Mouse (Mus musculus): ENCODE results near the gene Pkmyt1. TPM values are rescaled to one million over a fixed set of nuclear protein-coding genes. Genes with fewer than 3 reads are reported as not detected.

Pkmyt1 gene
- polyA plus RNA-seq, 1 experiment from 2014 or later = 55.9 TPM

GRCm38 (mm10) chr17:23682530-23682929 is 43.6 kb upstream of the Pkmyt1 start:
- Histone ChIP-seq H3K27me3 (ENCODE audit: control insufficient read depth, insufficient read depth, low read length) (peaks cover 22% of the 10 kb centered on the region), H3K4me1 (ENCODE audit: control insufficient read depth, insufficient read depth, low read length) (peaks cover 10% of the 10 kb centered on the region), H3K4me3 (ENCODE audit: low read depth, low read length) (no peak overlapping the region), H3K9ac (replicated peaks; ENCODE audit: low read depth, low read length) (no peak overlapping the region), H3K4me2 (replicated peaks; ENCODE audit: low read depth, low read length) (no peak overlapping the region), H3K36me3 (ENCODE audit: control insufficient read depth, insufficient read depth, low read length) (no peaks in the 10 kb centered on the region; the same call in 1 of the 2 replicates), H3K9me3 (ENCODE audit: control insufficient read depth, low read depth, low read length) (no peaks in the 10 kb centered on the region), H3K27ac (ENCODE audit: low read length) (no peak overlapping the region)
- 66% methylated on average over 3 of the region's 3 CpGs for WGBS
- no peak for ATAC-seq (ENCODE audit: insufficient number of reproducible peaks, insufficient read depth, low FRiP score, low read depth)

GRCm38 (mm10) chr17:23683226-23683625 is 42.9 kb upstream of the Pkmyt1 start:
- whole genome bisulfite sequencing = 21% methylated on average over 15 of the region's 15 CpGs
- Histone ChIP-seq H3K36me3 (ENCODE audit: control insufficient read depth, insufficient read depth, low read length) (no peaks in the 10 kb centered on the region; the same call in 1 of the 2 replicates), H3K27me3 (ENCODE audit: control insufficient read depth, insufficient read depth, low read length) (peaks cover 22% of the 10 kb centered on the region), H3K27ac (ENCODE audit: low read length) (no peak overlapping the region), H3K9me3 (ENCODE audit: control insufficient read depth, low read depth, low read length) (no peaks in the 10 kb centered on the region), H3K4me1 (ENCODE audit: control insufficient read depth, insufficient read depth, low read length) (peaks cover 10% of the 10 kb centered on the region), H3K4me2 (replicated peaks; ENCODE audit: low read depth, low read length) (peak overlapping the region; percentile 20), H3K9ac (replicated peaks; ENCODE audit: low read depth, low read length) (no peak overlapping the region), H3K4me3 (ENCODE audit: low read depth, low read length) (no peak overlapping the region)
- no peak for ATAC-seq (ENCODE audit: insufficient number of reproducible peaks, insufficient read depth, low FRiP score, low read depth)

DNA sequence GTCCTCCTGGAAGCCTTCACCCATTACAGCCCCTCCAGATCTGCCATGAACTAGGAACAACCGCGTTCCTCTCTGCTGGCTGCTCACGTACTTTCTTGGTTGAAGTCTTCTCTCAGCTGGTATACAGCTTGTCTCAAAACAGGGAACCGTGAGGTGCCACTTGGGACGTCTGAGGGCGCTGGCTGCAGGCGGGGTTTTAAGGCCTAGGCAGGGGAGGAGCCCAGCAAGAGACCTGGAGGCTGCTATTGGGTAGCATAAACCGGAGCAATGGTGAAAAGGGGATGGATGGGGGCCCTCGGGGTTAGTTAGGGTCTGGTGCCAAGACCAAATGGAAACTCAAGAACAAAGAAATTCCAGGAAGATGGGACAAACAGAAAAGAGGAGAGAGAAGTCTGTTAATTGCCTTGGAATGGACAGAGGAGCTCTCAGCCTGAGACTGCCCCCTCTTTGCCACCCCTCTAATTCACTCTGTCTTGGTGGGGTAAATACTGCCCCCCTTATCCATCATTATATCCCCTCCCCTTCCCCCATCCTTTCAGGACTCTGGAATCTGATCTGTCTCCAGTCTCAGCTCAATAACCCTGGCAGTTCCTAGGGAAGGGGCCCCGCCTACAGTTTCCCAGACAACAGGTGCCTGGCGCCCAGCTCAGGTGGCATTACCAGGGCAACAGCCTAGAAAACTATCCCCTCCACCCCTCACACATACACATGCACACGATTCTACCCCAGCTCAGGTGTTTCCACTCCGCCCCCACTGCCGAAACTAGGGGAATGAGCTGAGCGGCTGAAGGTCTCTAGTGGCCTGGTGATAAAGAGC is 42.1 kb upstream of the Pkmyt1 start, which contains the start of gene Cldn9:
Gene Cldn9, minus strand, starts transcription at position 171 of the 817 bp plus-strand sequence.
- H3K4me2 ChIP-seq (replicated peaks; ENCODE audit: low read depth, low read length) = peak within 1 kb of the TSS; percentile 20
- WGBS = 27% methylated on average over 15 of the region's 15 CpGs
- peaks cover 10% of the 10 kb centered on the region for H3K4me1 ChIP-seq (ENCODE audit: control insufficient read depth, insufficient read depth, low read length)
- H3K9me3 ChIP-seq (ENCODE audit: control insufficient read depth, low read depth, low read length) = no peaks in the 10 kb centered on the region
- no peak within 1 kb of the TSS for H3K9ac ChIP-seq (replicated peaks; ENCODE audit: low read depth, low read length)
- H3K4me3 ChIP-seq (ENCODE audit: low read depth, low read length) = no peak within 1 kb of the TSS
- 0 out of 2 replicates have a peak within 1 kb of the TSS, but pooled peaks have one; percentile 10 for H3K27ac ChIP-seq (ENCODE audit: low read length)
- peaks cover 18% of the 10 kb centered on the region for H3K27me3 ChIP-seq (ENCODE audit: control insufficient read depth, insufficient read depth, low read length)
- no peaks in the 10 kb centered on the region; the same call in 1 of the 2 replicates for H3K36me3 ChIP-seq (ENCODE audit: control insufficient read depth, insufficient read depth, low read length)
- ATAC-seq (ENCODE audit: insufficient number of reproducible peaks, insufficient read depth, low FRiP score, low read depth) = peak; percentile 59; the same call in 1 of the 2 replicates

- 0 out of 2 replicates have a peak, but pooled peaks have one; percentile 43 for ATAC-seq (ENCODE audit: insufficient number of reproducible peaks, insufficient read depth, low FRiP score, low read depth)
- no peak overlapping the region for H3K9ac ChIP-seq (replicated peaks; ENCODE audit: low read depth, low read length)
- no peak overlapping the region for H3K27ac ChIP-seq (ENCODE audit: low read length)
- H3K4me3 ChIP-seq (ENCODE audit: low read depth, low read length) = no peak overlapping the region
- 0 out of 2 replicates have a peak, but pooled peaks cover 4% of the 10 kb centered on the region for H3K27me3 ChIP-seq (ENCODE audit: control insufficient read depth, insufficient read depth, low read length)
- no peaks in the 10 kb centered on the region for H3K4me1 ChIP-seq (ENCODE audit: control insufficient read depth, insufficient read depth, low read length)
- 50% methylated on average over 1 of the region's 1 CpGs for WGBS
- no peaks in the 10 kb centered on the region for H3K9me3 ChIP-seq (ENCODE audit: control insufficient read depth, low read depth, low read length)
- no peak overlapping the region for H3K4me2 ChIP-seq (replicated peaks; ENCODE audit: low read depth, low read length)
- no peaks in the 10 kb centered on the region for H3K36me3 ChIP-seq (ENCODE audit: control insufficient read depth, insufficient read depth, low read length)
Measured at GRCm38 (mm10) chr17:23694491-23694890, 31.6 kb upstream of the Pkmyt1 start.

- Histone ChIP-seq H3K9ac (replicated peaks; ENCODE audit: low read depth, low read length) (no peak overlapping the region), H3K9me3 (ENCODE audit: control insufficient read depth, low read depth, low read length) (no peaks in the 10 kb centered on the region), H3K27me3 (ENCODE audit: control insufficient read depth, insufficient read depth, low read length) (0 out of 2 replicates have a peak, but pooled peaks cover 4% of the 10 kb centered on the region), H3K27ac (ENCODE audit: low read length) (no peak overlapping the region), H3K4me3 (ENCODE audit: low read depth, low read length) (no peak overlapping the region), H3K4me2 (replicated peaks; ENCODE audit: low read depth, low read length) (no peak overlapping the region), H3K4me1 (ENCODE audit: control insufficient read depth, insufficient read depth, low read length) (no peaks in the 10 kb centered on the region), H3K36me3 (ENCODE audit: control insufficient read depth, insufficient read depth, low read length) (no peaks in the 10 kb centered on the region)
- 11% methylated on average over 3 of the region's 3 CpGs for WGBS
- peak; percentile 39; the same call in 1 of the 2 replicates for ATAC-seq (ENCODE audit: insufficient number of reproducible peaks, insufficient read depth, low FRiP score, low read depth)
Measured at GRCm38 (mm10) chr17:23695801-23696200, 30.3 kb upstream of the Pkmyt1 start.

GRCm38 (mm10) chr17:23699131-23700077 is 26.7 kb upstream of the Pkmyt1 start:
- no peaks in the 10 kb centered on the region for H3K4me1 ChIP-seq (ENCODE audit: control insufficient read depth, insufficient read depth, low read length)
- no peak for ATAC-seq (ENCODE audit: insufficient number of reproducible peaks, insufficient read depth, low FRiP score, low read depth)

DNA sequence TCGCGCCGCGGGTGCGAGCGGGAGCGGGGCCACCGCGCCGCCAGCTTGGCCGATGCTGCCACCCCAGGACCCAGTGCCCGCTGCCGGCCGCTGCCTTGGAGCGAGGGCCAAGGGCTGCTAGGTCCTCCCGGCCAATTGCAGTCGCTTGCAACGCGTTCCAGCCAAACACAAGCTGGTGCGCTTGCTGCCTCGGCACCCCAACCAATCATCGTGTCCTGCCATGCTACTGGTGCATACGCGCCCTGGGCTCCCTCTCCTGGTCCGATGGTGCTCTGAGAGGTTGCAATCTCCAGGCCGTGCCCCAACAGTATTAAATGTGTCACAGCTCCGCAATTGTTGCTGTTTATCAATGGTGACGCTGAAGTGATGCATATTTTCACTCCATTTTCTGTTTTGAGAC is 26.1 kb upstream of the Pkmyt1 start:
- 0 out of 2 replicates have a peak, but pooled peaks cover 4% of the 10 kb centered on the region for H3K27me3 ChIP-seq (ENCODE audit: control insufficient read depth, insufficient read depth, low read length)

More at GRCm38 (mm10) chr17:23699131-23700077, 26.7 kb upstream of the Pkmyt1 start:
- no peak overlapping the region for H3K27ac ChIP-seq (ENCODE audit: low read length)
- peak overlapping the region; percentile 36; the same call in 1 of the 2 replicates for H3K9ac ChIP-seq (replicated peaks; ENCODE audit: low read depth, low read length)
- under 1% methylated on average over 69 of the region's 101 CpGs for WGBS
- H3K36me3 ChIP-seq (ENCODE audit: control insufficient read depth, insufficient read depth, low read length) = no peaks in the 10 kb centered on the region
- H3K4me3 ChIP-seq (ENCODE audit: low read depth, low read length) = peak overlapping the region; percentile 56
- H3K4me2 ChIP-seq (replicated peaks; ENCODE audit: low read depth, low read length) = peak overlapping the region; percentile 100
- 0 out of 2 replicates have a peak, but pooled peaks cover 4% of the 10 kb centered on the region for H3K27me3 ChIP-seq (ENCODE audit: control insufficient read depth, insufficient read depth, low read length)
- no peaks in the 10 kb centered on the region for H3K9me3 ChIP-seq (ENCODE audit: control insufficient read depth, low read depth, low read length)

DNA sequence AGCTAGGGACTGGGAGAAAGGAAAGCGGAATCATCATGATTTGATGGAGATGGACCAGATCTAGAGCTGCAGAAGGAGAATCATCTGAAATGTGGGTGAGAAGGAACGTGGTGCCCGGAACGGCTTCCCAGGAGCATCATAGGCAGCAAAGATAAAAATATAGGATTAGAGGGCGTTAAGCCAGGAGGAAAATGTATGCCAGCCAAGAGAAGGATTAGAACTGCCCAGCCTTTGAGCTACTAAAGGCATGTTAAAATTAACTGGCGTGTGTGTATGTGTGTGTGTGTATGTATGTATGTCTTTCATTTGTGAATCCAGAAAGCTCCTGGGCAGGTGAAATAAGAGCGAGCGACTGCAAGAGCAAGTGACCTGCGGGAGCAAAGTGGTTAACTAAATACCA is 22.8 kb upstream of the Pkmyt1 start:
- no peak overlapping the region for H3K9ac ChIP-seq (replicated peaks; ENCODE audit: low read depth, low read length)
- ATAC-seq (ENCODE audit: insufficient number of reproducible peaks, insufficient read depth, low FRiP score, low read depth) = no peak
- no peak overlapping the region for H3K27ac ChIP-seq (ENCODE audit: low read length)
- H3K4me3 ChIP-seq (ENCODE audit: low read depth, low read length) = no peak overlapping the region
- H3K9me3 ChIP-seq (ENCODE audit: control insufficient read depth, low read depth, low read length) = no peaks in the 10 kb centered on the region
- H3K4me1 ChIP-seq (ENCODE audit: control insufficient read depth, insufficient read depth, low read length) = peaks cover 6% of the 10 kb centered on the region; the same call in 1 of the 2 replicates
- WGBS = 83% methylated on average over 9 of the region's 9 CpGs
- H3K36me3 ChIP-seq (ENCODE audit: control insufficient read depth, insufficient read depth, low read length) = no peaks in the 10 kb centered on the region
- H3K4me2 ChIP-seq (replicated peaks; ENCODE audit: low read depth, low read length) = no peak overlapping the region
- H3K27me3 ChIP-seq (ENCODE audit: control insufficient read depth, insufficient read depth, low read length) = 0 out of 2 replicates have a peak, but pooled peaks cover 4% of the 10 kb centered on the region

More for the DNA sequence above, 26.1 kb upstream of the Pkmyt1 start:
- Histone ChIP-seq H3K4me1 (ENCODE audit: control insufficient read depth, insufficient read depth, low read length) (peaks cover 6% of the 10 kb centered on the region; the same call in 1 of the 2 replicates), H3K27ac (ENCODE audit: low read length) (no peak overlapping the region), H3K9me3 (ENCODE audit: control insufficient read depth, low read depth, low read length) (no peaks in the 10 kb centered on the region), H3K4me3 (ENCODE audit: low read depth, low read length) (peak overlapping the region; percentile 56), H3K9ac (replicated peaks; ENCODE audit: low read depth, low read length) (no peak overlapping the region; the same call in 1 of the 2 replicates), H3K4me2 (replicated peaks; ENCODE audit: low read depth, low read length) (peak overlapping the region; percentile 100), H3K36me3 (ENCODE audit: control insufficient read depth, insufficient read depth, low read length) (no peaks in the 10 kb centered on the region)
- WGBS = under 1% methylated on average over 26 of the region's 28 CpGs
- ATAC-seq (ENCODE audit: insufficient number of reproducible peaks, insufficient read depth, low FRiP score, low read depth) = peak; percentile 92

Data from stomach, embryonic 14.5 days (tissue).